In genomic region chr5:143504453-143504852, GRCm38 (mm10) we compare ENCODE assay signal across 9 mouse cellular contexts. TPM values are rescaled to one million over a fixed set of nuclear protein-coding genes. Genes with fewer than 3 reads are reported as not detected.
DNase-seq lines count a peak whose midpoint lies in the region; ATAC-seq and TF ChIP-seq lines count a peak whose summit lies in the region.
"Had no signal": no experiment of that assay in that cellular context is flagged by ENCODE, and none has a peak within 500 bp of the region (broad histone marks: within the 10 kb centered on the region; RNA-seq: fewer than 3 reads in every experiment).

No protein-coding gene starts in this region.

- no peak overlapping the region for H3K4me2 ChIP-seq in forebrain, embryonic 16.5 days (ENCODE audit: low read length)

- intact Hi-C loops in left cerebral cortex, postnatal 10 days (cut with DNase I): no loop called here

- H3K27ac ChIP-seq in forebrain, embryonic 16.5 days (ENCODE audit: low read length): no peak overlapping the region
- H3K27ac ChIP-seq: heart, embryonic 10.5 days had no signal

- peaks cover 17% of the 10 kb centered on the region for H3K4me1 ChIP-seq in lung, adult 2 months (ENCODE audit: control insufficient read depth, insufficient read depth, low read length)
- H3K4me1 ChIP-seq in G1E (ENCODE audit: insufficient read depth, low read depth, low read length): peaks cover 29% of the 10 kb centered on the region
- H3K4me1 ChIP-seq in forebrain, embryonic 16.5 days (replicated peaks; ENCODE audit: control insufficient read depth, insufficient read depth, low read length): peaks cover 4% of the 10 kb centered on the region; the same call in 1 of the 2 replicates

- TF ChIP-seq CTCF in lung, adult 2 months (IDR thresholded peaks at IDR 0.05; ENCODE audit: insufficient read depth, low read length): peak; percentile 48
- peak; percentile 62 for TF ChIP-seq CTCF in G1E (IDR thresholded peaks at IDR 0.05; ENCODE audit: low read depth, low read length)

- no peak overlapping the region for H3K9ac ChIP-seq in forebrain, embryonic 16.5 days (replicated peaks; ENCODE audit: low read depth, low read length)

- no peaks in the 10 kb centered on the region for H3K9me3 ChIP-seq in G1E (replicated peaks)
- H3K9me3 ChIP-seq in forebrain, embryonic 16.5 days (ENCODE audit: control insufficient read depth, low read length): no peaks in the 10 kb centered on the region
- H3K9me3 ChIP-seq: heart, embryonic 10.5 days had no signal

- no peak for DNase-seq in lung, adult 2 months
- DNase-seq in lung, adult 18-20 months: no peak
- DNase-seq in G1E (ENCODE audit: low spot score): peak; percentile 32
- peak; percentile 73 for DNase-seq in naive thymus-derived CD4-positive, alpha-beta T cell, adult 2 months (ENCODE audit: low read depth)
- DNase-seq in left cerebral cortex, postnatal 10 days (ENCODE audit: extremely low spot score in 1 of 2, low spot score in 2 of 2): no peak
- DNase-seq: cerebellum, adult 18-20 months had no signal

- no peaks in the 10 kb centered on the region for H3K27me3 ChIP-seq in G1E (ENCODE audit: insufficient read depth, low read length)
- H3K27me3 ChIP-seq in forebrain, embryonic 16.5 days (replicated peaks; ENCODE audit: control insufficient read depth, insufficient read depth, low read length): no peaks in the 10 kb centered on the region

- no peak for TF ChIP-seq POLR2A in lung, adult 2 months (IDR thresholded peaks at IDR 0.05; ENCODE audit: borderline replicate concordance, extremely low read depth, low read depth, low read length)

- no peak overlapping the region for H3K4me3 ChIP-seq in lung, adult 2 months (replicated peaks; ENCODE audit: extremely low read depth, low read depth, low read length)
- no peak overlapping the region for H3K4me3 ChIP-seq in G1E (ENCODE audit: low read depth, low read length)
- no peak overlapping the region for H3K4me3 ChIP-seq in forebrain, embryonic 16.5 days (replicated peaks; ENCODE audit: low read length)
- H3K4me3 ChIP-seq: heart, embryonic 10.5 days had no signal

- WGBS in lung, adult 2 months: 57% methylated on average over 3 of the region's 3 CpGs
- WGBS in forebrain, embryonic 16.5 days: 62% methylated on average over 3 of the region's 3 CpGs

- ATAC-seq in G1E (ENCODE audit: extremely low read depth, insufficient number of reproducible peaks, low FRiP score, poor library complexity, severe bottlenecking): no peak
- peak; percentile 67 for ATAC-seq in common myeloid progenitor, adult 5-6 weeks (replicated peaks; ENCODE audit: low read depth, poor library complexity, severe bottlenecking)
- ATAC-seq in forebrain, embryonic 16.5 days: no peak

- H3K36me3 ChIP-seq in G1E (replicated peaks): peaks cover 92% of the 10 kb centered on the region
- H3K36me3 ChIP-seq in forebrain, embryonic 16.5 days (ENCODE audit: control insufficient read depth, insufficient read depth): peaks cover 16% of the 10 kb centered on the region; the same call in 1 of the 2 replicates

RNA-seq across cellular contexts. Expression of gene Rac1, which starts 23.4 kb away (rescaled TPM):
- 228 and 400 TPM in 2 replicates for polyA plus RNA-seq in lung, adult 2 months (2012; rRNA removed)
- total RNA-seq in G1E (2014; fragmentation: Nextera tagmentation) (802 and 891 TPM in 2 replicates), G1E (2017) (150 and 168 TPM in 2 replicates)
- 93.2 and 99.6 TPM in 2 replicates for polyA plus RNA-seq in G1E (2012)
- 113 and 129 TPM in 2 replicates for total RNA-seq in common myeloid progenitor, adult 5-6 weeks (2017)
- polyA plus RNA-seq in forebrain, embryonic 16.5 days (2015; fragmentation: Nextera tagmentation; extraction: Ambion mirVana): 385 and 445 TPM in 2 replicates
- 100 to 1,000 TPM; 429 to 434 TPM for total RNA-seq in left cerebral cortex, postnatal 10 days (2021)

RNA-seq across cellular contexts. Expression of gene Daglb, which starts 40.1 kb away (rescaled TPM):
- polyA plus RNA-seq in lung, adult 2 months (2012; rRNA removed): 16.5 and 18.1 TPM in 2 replicates
- total RNA-seq in G1E (2014; fragmentation: Nextera tagmentation): 19.4 and 29.9 TPM in 2 replicates
- total RNA-seq in G1E (2017): 14.1 and 14.4 TPM in 2 replicates
- 6.1 and 9.0 TPM in 2 replicates for polyA plus RNA-seq in G1E (2012)
- total RNA-seq in common myeloid progenitor, adult 5-6 weeks (2017): 6.8 and 7.4 TPM in 2 replicates
- 16.6 and 17.7 TPM in 2 replicates for polyA plus RNA-seq in forebrain, embryonic 16.5 days (2015; fragmentation: Nextera tagmentation; extraction: Ambion mirVana)
- total RNA-seq in left cerebral cortex, postnatal 10 days (2021): 10 to 100 TPM; 20.2 to 21.8 TPM

Comparison
In these comparisons a context has a peak if more than half of its experiments do, and no peak if none do; other contexts are left out.
1. DNase-seq: peak in G1E (single experiment) and naive thymus-derived CD4-positive, alpha-beta T cell, adult 2 months (single experiment); none in lung, adult 2 months (single experiment), lung, adult 18-20 months (0 of 2) and left cerebral cortex, postnatal 10 days (0 of 2).